Comparison of ENCODE assay signal across 1 mouse cellular context in genomic region chr11:103116959-103117590, GRCm38 (mm10).
TF ChIP-seq lines count a peak whose summit lies in the region.

No protein-coding gene starts in this region.

TF ChIP-seq in CH12.LX, 34 proteins besides CTCF, POLR2A, EP300 and RAD21:
- TF ChIP-seq MAZ (IDR thresholded peaks at IDR 0.05; ENCODE audit: low read depth, low read length) (peak; percentile 61), TCF12 (IDR thresholded peaks at IDR 0.05; ENCODE audit: low read depth, low read length) (peak; percentile 15; the same call in 1 of the 2 replicates), MYC (IDR thresholded peaks at IDR 0.05; ENCODE audit: low read depth, low read length) (no peak), POLR2AphosphoS2 (IDR thresholded peaks at IDR 0.05; ENCODE audit: low read depth, low read length) (peak; percentile 3; the same call in 1 of the 2 replicates), ZKSCAN1 (IDR thresholded peaks at IDR 0.05; ENCODE audit: borderline replicate concordance, low read depth, low read length) (no peak), NRF1 (IDR thresholded peaks at IDR 0.05; ENCODE audit: low read depth, low read length) (no peak; the same call in 1 of the 2 replicates), ZNF384 (IDR thresholded peaks at IDR 0.05; ENCODE audit: low read depth, low read length) (no peak), SIN3A (IDR thresholded peaks at IDR 0.05; ENCODE audit: low read length) (peak; percentile 60), ELF1 (IDR thresholded peaks at IDR 0.05; ENCODE audit: low read depth, low read length) (no peak), MAFK (IDR thresholded peaks at IDR 0.05; ENCODE audit: insufficient replicate concordance, low read length) (no peak), MEF2A (IDR thresholded peaks at IDR 0.05; ENCODE audit: borderline replicate concordance, low read depth, low read length) (0 out of 2 replicates have a peak, but pooled peaks have one; percentile 16), UBTF (IDR thresholded peaks at IDR 0.05; ENCODE audit: low read depth, low read length) (0 out of 2 replicates have a peak, but pooled peaks have one; percentile 92), MXI1 (IDR thresholded peaks at IDR 0.05; ENCODE audit: low read depth, low read length) (peak; percentile 58), SMC3 (IDR thresholded peaks at IDR 0.05; ENCODE audit: low read depth, low read length) (peak; percentile 68), CHD1 (IDR thresholded peaks at IDR 0.05; ENCODE audit: low read depth, low read length) (no peak), BHLHE40 (IDR thresholded peaks at IDR 0.05; ENCODE audit: low read depth, low read length) (no peak), TBP (conservative IDR thresholded peaks at IDR 0.05; ENCODE audit: low read depth, low read length) (0 out of 2 replicates have a peak, but pooled peaks have one; percentile 35), PAX5 (IDR thresholded peaks at IDR 0.05; ENCODE audit: low read length) (no peak)
